Mouse (Mus musculus) limb, embryonic 14.5 days (tissue): Measurements from ENCODE around the gene Plekha5. TPM values are rescaled to one million over a fixed set of nuclear protein-coding genes. Genes with fewer than 3 reads are reported as not detected.

Source experiments
- ATAC-seq: fragments of 200-750 bp; cut with Nextera tagmentation; 2 replicates; pipeline ENCODE4 v1.8.0; 2017; ENCODE audit warnings: low read depth, moderate number of reproducible peaks, moderate TSS enrichment; ENCODE audit not compliant: low FRiP score
- DNase-seq: peaks from one replicate; pipeline ENCODE4 v3.0.0-alpha.2; 2015; ENCODE audit warnings: low spot score
- H3K27ac ChIP-seq: fragments of 300-500 bp; sonication (generic); replicated peaks from 2 replicates; pipeline ENCODE4 v1.5.1; 2014; ENCODE audit warnings: low read depth, mild to moderate bottlenecking, low read length, moderate library complexity, mixed read lengths
- H3K27me3 ChIP-seq: fragments of 300-500 bp; sonication (generic); 2 replicates; pipeline ENCODE4 v1.6.1; 2014; ENCODE audit warnings: low read length, mixed read lengths; ENCODE audit not compliant: control insufficient read depth, insufficient read depth
- H3K36me3 ChIP-seq: fragments of 300-500 bp; sonication (generic); 2 replicates; pipeline ENCODE4 v1.6.1; 2014; ENCODE audit warnings: mild to moderate bottlenecking, low read length, moderate library complexity, mixed read lengths; ENCODE audit not compliant: control insufficient read depth, insufficient read depth
- H3K4me1 ChIP-seq: fragments of 300-500 bp; sonication (generic); 2 replicates; pipeline ENCODE4 v1.6.1; 2014; ENCODE audit warnings: antibody characterized with exemption, low read length, mixed read lengths; ENCODE audit not compliant: control insufficient read depth, insufficient read depth
- H3K4me2 ChIP-seq: fragments of 300-500 bp; sonication (generic); replicated peaks from 2 replicates; pipeline ENCODE4 v1.6.1; 2014; ENCODE audit warnings: low read depth, mild to moderate bottlenecking, low read length, moderate library complexity; ENCODE audit not compliant: severe bottlenecking
- H3K4me3 ChIP-seq: fragments of 300-500 bp; sonication (generic); replicated peaks from 2 replicates; pipeline ENCODE4 v1.5.1; 2014; ENCODE audit warnings: low read length
- H3K9ac ChIP-seq: fragments of 300-500 bp; sonication (generic); 2 replicates; pipeline ENCODE4 v1.6.1; 2014; ENCODE audit warnings: mild to moderate bottlenecking, low read depth, low read length, moderate library complexity; ENCODE audit not compliant: severe bottlenecking
- H3K9me3 ChIP-seq: fragments of 300-500 bp; sonication (generic); 2 replicates; pipeline ENCODE4 v1.6.1; 2016; ENCODE audit warnings: low read length; ENCODE audit not compliant: control insufficient read depth
- POLR2A ChIP-seq: fragments of 200-500 bp; IDR thresholded peaks from 2 replicates; pipeline ENCODE4 v1.8.0; 2012; ENCODE audit warnings: inconsistent platforms, mild to moderate bottlenecking, moderate library complexity, borderline replicate concordance; ENCODE audit not compliant: insufficient read depth, insufficient read length; ENCODE audit errors: extremely low read depth
- whole genome bisulfite sequencing: fragments of 180-500 bp; shearing (Covaris S2); extraction: QIAGEN DNeasy Blood & Tissue Kit; methylation state at CpG from one replicate; pipeline ENCODE4 v1.1.7; 2014; 5-methylcytosine and 5-hydroxymethylcytosine counted together
- polyA plus RNA-seq, 2 experiments: library from polyadenylated mRNA; depleted of rRNA in 1 of 2; stranded (reverse) in 1 of 2; unstranded in 1 of 2; fragments of >200 nt; fragmentation: Nextera tagmentation in 1 of 2; extraction: Ambion mirVana in 1 of 2; gene quantifications; 2 replicates each; pipeline versions ENCODE4 v1.2.1 to v1.2.3; 2012 to 2014

Plekha5 gene
- polyA plus RNA-seq, 2 experiments, result 50.8 to 87.2 TPM

GRCm38 (mm10) chr6:140512016-140512415 is 88.2 kb downstream of the Plekha5 start:
- Histone ChIP-seq H3K4me1 (peaks cover 26% of the 10 kb centered on the region), H3K27me3 (no peaks in the 10 kb centered on the region), H3K9me3 (no peaks in the 10 kb centered on the region), H3K27ac (no peak overlapping the region), H3K9ac (no peak overlapping the region), H3K36me3 (no peaks in the 10 kb centered on the region), H3K4me2 (no peak overlapping the region), H3K4me3 (no peak overlapping the region)
- TF ChIP-seq POLR2A, result no peak
- no peak for DNase-seq
- ATAC-seq, result no peak
- WGBS, result 68% methylated on average over 1 of the region's 1 CpGs

DNA sequence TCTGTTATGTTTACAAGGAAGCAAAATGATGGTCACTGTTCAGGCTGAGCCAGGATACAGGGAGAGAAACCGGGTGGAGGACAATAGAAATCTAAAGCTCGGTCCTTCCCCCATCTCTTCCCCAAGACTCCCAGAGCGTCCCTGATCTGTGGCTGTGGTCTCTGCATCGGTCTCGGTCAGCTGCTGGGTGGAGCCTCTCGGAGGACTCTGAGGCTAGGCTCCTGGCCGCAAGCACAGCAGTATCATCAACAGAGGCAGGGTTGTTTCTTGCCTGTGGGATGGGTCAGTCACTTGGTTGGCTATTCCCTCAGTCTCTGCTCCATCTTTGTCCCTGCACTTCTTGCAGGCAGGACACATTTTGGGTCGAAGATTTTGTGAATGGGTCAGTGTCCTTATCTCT is 88.6 kb downstream of the Plekha5 start:
- no peak for TF ChIP-seq POLR2A
- H3K27ac ChIP-seq, result no peak overlapping the region
- no peaks in the 10 kb centered on the region for H3K9me3 ChIP-seq
- DNase-seq (no peak), ATAC-seq (no peak)
- H3K4me2 ChIP-seq, result no peak overlapping the region
- WGBS, result 69% methylated on average over 8 of the region's 8 CpGs
- H3K9ac ChIP-seq, result no peak overlapping the region
- H3K36me3 ChIP-seq, result no peaks in the 10 kb centered on the region
- H3K27me3 ChIP-seq, result no peaks in the 10 kb centered on the region
- H3K4me3 ChIP-seq, result no peak overlapping the region
- H3K4me1 ChIP-seq, result peaks cover 23% of the 10 kb centered on the region

GRCm38 (mm10) chr6:140514205-140515110 is 90.6 kb downstream of the Plekha5 start:
- no peak overlapping the region for H3K4me3 ChIP-seq
- no peak overlapping the region; the same call in 1 of the 2 replicates for H3K27ac ChIP-seq
- H3K4me1 ChIP-seq, result peaks cover 21% of the 10 kb centered on the region
- ATAC-seq, result 0 out of 2 replicates have a peak, but pooled peaks have one; percentile 20
- WGBS, result 17% methylated on average over 8 of the region's 8 CpGs
- no peaks in the 10 kb centered on the region for H3K36me3 ChIP-seq
- no peaks in the 10 kb centered on the region for H3K9me3 ChIP-seq
- H3K9ac ChIP-seq, result no peak overlapping the region
- H3K4me2 ChIP-seq, result no peak overlapping the region
- H3K27me3 ChIP-seq, result no peaks in the 10 kb centered on the region
- DNase-seq, result no peak
- TF ChIP-seq POLR2A, result no peak

DNA sequence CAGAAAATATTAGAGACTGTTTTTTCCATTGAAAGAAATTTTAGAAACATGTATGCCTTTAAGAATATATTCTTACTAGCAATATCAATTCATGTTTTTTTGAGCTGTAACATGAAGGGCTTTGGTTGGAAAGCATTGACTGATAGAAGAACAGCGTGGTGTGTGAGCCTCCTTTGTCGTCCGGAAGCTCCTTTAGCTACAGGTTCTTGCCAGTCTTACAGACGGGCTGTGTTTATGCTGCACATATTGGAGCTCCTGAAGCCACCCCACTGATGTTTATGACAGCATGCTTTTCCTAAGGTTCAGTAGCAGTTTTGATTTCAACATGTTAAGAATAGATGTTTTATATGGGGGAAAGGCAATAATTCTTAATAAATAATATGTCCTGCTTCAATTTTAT is 91.7 kb downstream of the Plekha5 start:
- Histone ChIP-seq H3K27me3 (no peaks in the 10 kb centered on the region), H3K4me3 (no peak overlapping the region), H3K9me3 (no peaks in the 10 kb centered on the region), H3K9ac (no peak overlapping the region), H3K4me1 (peaks cover 28% of the 10 kb centered on the region), H3K4me2 (no peak overlapping the region), H3K27ac (no peak overlapping the region), H3K36me3 (no peaks in the 10 kb centered on the region)
- TF ChIP-seq POLR2A, result no peak
- 67% methylated on average over 4 of the region's 4 CpGs for WGBS
- DNase-seq (no peak), ATAC-seq (no peak)

GRCm38 (mm10) chr6:140516202-140516601 is 92.3 kb downstream of the Plekha5 start:
- Histone ChIP-seq H3K36me3 (no peaks in the 10 kb centered on the region), H3K9me3 (no peaks in the 10 kb centered on the region), H3K27me3 (no peaks in the 10 kb centered on the region), H3K4me3 (no peak overlapping the region), H3K27ac (no peak overlapping the region), H3K4me1 (peaks cover 33% of the 10 kb centered on the region), H3K9ac (no peak overlapping the region), H3K4me2 (no peak overlapping the region)
- WGBS, result 74% methylated on average over 3 of the region's 3 CpGs
- ATAC-seq (no peak), DNase-seq (no peak)
- TF ChIP-seq POLR2A, result no peak
